Mouse (Mus musculus) retina, adult 2 months (tissue): ENCODE data around the gene Camp.
A peak's percentile ranks its signal among the peaks of the same experiment; 100 is the strongest.
"Not testable (repeated sequence)": the region's sequence is repeated elsewhere in the genome, so short reads cannot be mapped to it uniquely, and the experiment has no call there.

Experiments
- DNase-seq: peaks from one replicate; pipeline ENCODE4 v3.0.0-alpha.2; 2012; ENCODE audit warnings: low read depth, low spot score

Gene Camp

GRCm38 (mm10) chr9:109854341-109854740, 4.9 kb upstream of the Camp start:
- DNase-seq: no peak

GRCm38 (mm10) chr9:109850099-109850498, 682 bp upstream of the Camp start:
- DNase-seq: no peak

- no peak for DNase-seq
Measured at GRCm38 (mm10) chr9:109833088-109833412, 16.4 kb downstream of the Camp start.

- peak; percentile 77 for DNase-seq
Measured at GRCm38 (mm10) chr9:109832391-109833087, 16.9 kb downstream of the Camp start, which contains the start of gene Nme6. TSS of gene Nme6 (plus strand) at chr9:109832749.

- DNase-seq: no peak
Measured at GRCm38 (mm10) chr9:109826181-109826580, 23.2 kb downstream of the Camp start.

- DNase-seq: no peak
Measured at GRCm38 (mm10) chr9:109825739-109826138, 23.7 kb downstream of the Camp start.

- DNase-seq: no peak
Measured at GRCm38 (mm10) chr9:109816341-109816740, 33.1 kb downstream of the Camp start.

- DNase-seq: no peak
Measured at GRCm38 (mm10) chr9:109813424-109813823, 36.0 kb downstream of the Camp start.

- DNase-seq: no peak
Measured at GRCm38 (mm10) chr9:109811980-109812379, 37.4 kb downstream of the Camp start, which contains the start of gene Spink8. TSS of gene Spink8 (plus strand) at chr9:109812280.

GRCm38 (mm10) chr9:109807898-109808297, 41.5 kb downstream of the Camp start:
- no peak for DNase-seq

- DNase-seq: no peak
Measured at GRCm38 (mm10) chr9:109806695-109807293, 42.6 kb downstream of the Camp start.

- no peak for DNase-seq
Measured at GRCm38 (mm10) chr9:109806260-109806659, 43.2 kb downstream of the Camp start.

- DNase-seq: not testable (repeated sequence)
Measured at GRCm38 (mm10) chr9:109805596-109805995, 43.8 kb downstream of the Camp start.

- no peak for DNase-seq
Measured at GRCm38 (mm10) chr9:109798051-109798450, 51.4 kb downstream of the Camp start.
